Mouse (Mus musculus): ENCODE data around the gene Hipk3. TPM values are rescaled to one million over a fixed set of nuclear protein-coding genes. Genes with fewer than 3 reads are reported as not detected.

Gene Hipk3
- polyA plus RNA-seq, 1 experiment from 2014 or later, result 6.5 TPM

- H3K4me3 ChIP-seq (replicated peaks), result no peak overlapping the region
- H3K36me3 ChIP-seq (replicated peaks), result no peaks in the 10 kb centered on the region
- no peak overlapping the region for H3K4me2 ChIP-seq
- H3K27me3 ChIP-seq, result peaks cover 18% of the 10 kb centered on the region; the same call in 1 of the 2 replicates
- H3K27ac ChIP-seq (replicated peaks), result no peak overlapping the region
- ATAC-seq (ENCODE audit: insufficient read depth), result no peak
- H3K9me3 ChIP-seq (replicated peaks), result no peaks in the 10 kb centered on the region
- 59% methylated on average over 5 of the region's 5 CpGs for WGBS (ENCODE audit: insufficient replicate concordance)
- H3K9ac ChIP-seq, result no peak overlapping the region
- H3K4me1 ChIP-seq (replicated peaks), result peaks cover 19% of the 10 kb centered on the region
These were observed 2.0 kb upstream of the Hipk3 start for GRCm38 (mm10) chr2:104496206-104496605.

- ATAC-seq (ENCODE audit: insufficient read depth), result no peak
- H3K27ac ChIP-seq (replicated peaks), result peak overlapping the region; percentile 95
- 12% methylated on average over 9 of the region's 9 CpGs for WGBS (ENCODE audit: insufficient replicate concordance)
- peak overlapping the region; percentile 95 for H3K4me3 ChIP-seq (replicated peaks)
- no peaks in the 10 kb centered on the region for H3K36me3 ChIP-seq (replicated peaks)
- peak overlapping the region; percentile 92 for H3K4me2 ChIP-seq
- H3K4me1 ChIP-seq (replicated peaks), result peaks cover 26% of the 10 kb centered on the region
- peaks cover 18% of the 10 kb centered on the region; the same call in 1 of the 2 replicates for H3K27me3 ChIP-seq
- peak overlapping the region; percentile 96 for H3K9ac ChIP-seq
- no peaks in the 10 kb centered on the region for H3K9me3 ChIP-seq (replicated peaks)
These were observed 547 bp upstream of the Hipk3 start for GRCm38 (mm10) chr2:104494801-104495185.

- peaks cover 18% of the 10 kb centered on the region; the same call in 1 of the 2 replicates for H3K27me3 ChIP-seq
- no peaks in the 10 kb centered on the region for H3K36me3 ChIP-seq (replicated peaks)
- H3K9ac ChIP-seq, result peak overlapping the region; percentile 96
- peak overlapping the region; percentile 95 for H3K27ac ChIP-seq (replicated peaks)
- peaks cover 28% of the 10 kb centered on the region for H3K4me1 ChIP-seq (replicated peaks)
- peak; percentile 75 for ATAC-seq (ENCODE audit: insufficient read depth)
- no peaks in the 10 kb centered on the region for H3K9me3 ChIP-seq (replicated peaks)
- H3K4me3 ChIP-seq (replicated peaks), result peak overlapping the region; percentile 95
- under 1% methylated on average over 95 of the region's 99 CpGs for WGBS (ENCODE audit: insufficient replicate concordance)
- peak overlapping the region; percentile 92 for H3K4me2 ChIP-seq
These were observed 960 bp downstream of the Hipk3 start for GRCm38 (mm10) chr2:104493021-104493950.

DNA sequence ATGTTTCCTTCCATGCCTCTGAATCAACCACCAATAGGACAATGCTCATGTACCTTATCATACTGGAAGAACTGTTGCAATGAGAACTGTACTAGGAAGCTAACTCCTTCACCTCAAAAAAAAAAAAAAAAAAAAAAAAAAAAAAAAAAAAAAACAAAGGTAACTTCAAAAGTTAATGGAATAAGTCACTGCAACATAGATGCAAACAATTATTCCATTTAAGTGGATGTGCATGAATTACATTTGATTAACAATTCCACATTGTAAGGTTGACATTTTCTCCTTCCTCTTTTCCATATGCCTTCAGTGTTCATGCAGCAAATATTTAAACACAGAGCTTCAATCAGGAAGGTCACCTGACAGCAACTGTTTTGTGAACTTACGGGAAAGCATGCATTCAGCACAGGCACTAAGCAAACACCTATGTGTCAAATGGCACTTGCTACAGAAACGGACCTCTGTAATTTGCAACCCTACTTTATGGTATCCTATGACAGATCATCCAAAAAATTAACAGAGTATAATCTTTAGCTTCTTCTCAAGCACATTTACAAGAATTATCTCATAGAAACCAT lies 2.9 kb downstream of the Hipk3 start:
- Histone ChIP-seq H3K27me3 (peaks cover 10% of the 10 kb centered on the region; the same call in 1 of the 2 replicates), H3K4me1 (replicated peaks) (peaks cover 23% of the 10 kb centered on the region), H3K27ac (replicated peaks) (0 out of 2 replicates have a peak overlapping the region, but pooled peaks have one; percentile 9), H3K9ac (no peak overlapping the region), H3K4me3 (replicated peaks) (0 out of 2 replicates have a peak overlapping the region, but pooled peaks have one; percentile 12), H3K36me3 (replicated peaks) (no peaks in the 10 kb centered on the region), H3K9me3 (replicated peaks) (no peaks in the 10 kb centered on the region), H3K4me2 (peak overlapping the region; percentile 27)
- 31% methylated on average over 2 of the region's 2 CpGs for WGBS (ENCODE audit: insufficient replicate concordance)
- no peak for ATAC-seq (ENCODE audit: insufficient read depth)

GRCm38 (mm10) chr2:104490761-104491160 lies 3.5 kb downstream of the Hipk3 start:
- no peak overlapping the region for H3K9ac ChIP-seq
- H3K9me3 ChIP-seq (replicated peaks), result no peaks in the 10 kb centered on the region
- H3K4me3 ChIP-seq (replicated peaks), result no peak overlapping the region
- ATAC-seq (ENCODE audit: insufficient read depth), result no peak
- WGBS (ENCODE audit: insufficient replicate concordance), result 55% methylated on average over 2 of the region's 2 CpGs
- H3K4me2 ChIP-seq, result no peak overlapping the region
- H3K27me3 ChIP-seq, result peaks cover 6% of the 10 kb centered on the region; the same call in 1 of the 2 replicates
- 0 out of 2 replicates have a peak overlapping the region, but pooled peaks have one; percentile 9 for H3K27ac ChIP-seq (replicated peaks)
- peaks cover 23% of the 10 kb centered on the region for H3K4me1 ChIP-seq (replicated peaks)
- H3K36me3 ChIP-seq (replicated peaks), result no peaks in the 10 kb centered on the region

GRCm38 (mm10) chr2:104489851-104490250 lies 4.4 kb downstream of the Hipk3 start:
- 78% methylated on average over 2 of the region's 2 CpGs for WGBS (ENCODE audit: insufficient replicate concordance)
- Histone ChIP-seq H3K36me3 (replicated peaks) (no peaks in the 10 kb centered on the region), H3K9ac (no peak overlapping the region), H3K4me3 (replicated peaks) (no peak overlapping the region), H3K27ac (replicated peaks) (no peak overlapping the region), H3K4me2 (no peak overlapping the region), H3K4me1 (replicated peaks) (peaks cover 18% of the 10 kb centered on the region), H3K9me3 (replicated peaks) (no peaks in the 10 kb centered on the region), H3K27me3 (no peaks in the 10 kb centered on the region; the same call in 1 of the 2 replicates)
- no peak for ATAC-seq (ENCODE audit: insufficient read depth)

DNA sequence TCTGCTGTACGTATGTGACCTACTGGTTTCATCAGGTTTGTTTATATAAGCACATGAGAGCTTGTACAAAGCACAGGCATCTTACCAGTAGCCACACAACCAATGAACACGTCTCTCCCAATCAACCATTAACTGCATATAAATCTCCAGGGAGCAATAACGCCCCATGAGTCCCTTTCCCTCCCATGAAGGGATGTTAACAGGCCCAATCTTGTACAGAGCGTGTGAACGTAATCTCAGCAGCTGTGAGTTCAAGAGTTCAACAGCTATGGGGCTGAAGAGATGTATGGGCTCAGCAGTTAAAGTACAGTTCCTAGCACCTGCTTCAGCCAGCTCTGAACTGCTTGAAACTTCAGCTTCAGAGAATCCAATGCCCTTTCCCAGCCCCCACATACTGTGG lies 9.8 kb downstream of the Hipk3 start:
- no peak overlapping the region for H3K9ac ChIP-seq
- no peak overlapping the region for H3K27ac ChIP-seq (replicated peaks)
- H3K4me1 ChIP-seq (replicated peaks), result peaks cover 17% of the 10 kb centered on the region
- no peaks in the 10 kb centered on the region for H3K36me3 ChIP-seq (replicated peaks)
- no peaks in the 10 kb centered on the region for H3K9me3 ChIP-seq (replicated peaks)
- H3K27me3 ChIP-seq, result no peaks in the 10 kb centered on the region
- H3K4me2 ChIP-seq, result no peak overlapping the region
- 72% methylated on average over 5 of the region's 5 CpGs for WGBS (ENCODE audit: insufficient replicate concordance)
- no peak for ATAC-seq (ENCODE audit: insufficient read depth)
- no peak overlapping the region for H3K4me3 ChIP-seq (replicated peaks)

GRCm38 (mm10) chr2:104482156-104482555 lies 12.1 kb downstream of the Hipk3 start:
- Histone ChIP-seq H3K4me2 (no peak overlapping the region), H3K4me1 (replicated peaks) (peaks cover 33% of the 10 kb centered on the region), H3K9ac (no peak overlapping the region), H3K9me3 (replicated peaks) (no peaks in the 10 kb centered on the region), H3K4me3 (replicated peaks) (no peak overlapping the region), H3K27ac (replicated peaks) (no peak overlapping the region), H3K36me3 (replicated peaks) (no peaks in the 10 kb centered on the region), H3K27me3 (no peaks in the 10 kb centered on the region)
- ATAC-seq (ENCODE audit: insufficient read depth), result no peak

GRCm38 (mm10) chr2:104479054-104479453 lies 15.2 kb downstream of the Hipk3 start:
- no peak overlapping the region for H3K27ac ChIP-seq (replicated peaks)
- H3K4me1 ChIP-seq (replicated peaks), result peaks cover 37% of the 10 kb centered on the region
- ATAC-seq (ENCODE audit: insufficient read depth), result no peak
- no peaks in the 10 kb centered on the region for H3K9me3 ChIP-seq (replicated peaks)
- no peak overlapping the region for H3K4me2 ChIP-seq
- H3K27me3 ChIP-seq, result no peaks in the 10 kb centered on the region
- H3K36me3 ChIP-seq (replicated peaks), result no peaks in the 10 kb centered on the region
- H3K4me3 ChIP-seq (replicated peaks), result no peak overlapping the region
- 76% methylated on average over 4 of the region's 4 CpGs for WGBS (ENCODE audit: insufficient replicate concordance)
- H3K9ac ChIP-seq, result no peak overlapping the region

DNA sequence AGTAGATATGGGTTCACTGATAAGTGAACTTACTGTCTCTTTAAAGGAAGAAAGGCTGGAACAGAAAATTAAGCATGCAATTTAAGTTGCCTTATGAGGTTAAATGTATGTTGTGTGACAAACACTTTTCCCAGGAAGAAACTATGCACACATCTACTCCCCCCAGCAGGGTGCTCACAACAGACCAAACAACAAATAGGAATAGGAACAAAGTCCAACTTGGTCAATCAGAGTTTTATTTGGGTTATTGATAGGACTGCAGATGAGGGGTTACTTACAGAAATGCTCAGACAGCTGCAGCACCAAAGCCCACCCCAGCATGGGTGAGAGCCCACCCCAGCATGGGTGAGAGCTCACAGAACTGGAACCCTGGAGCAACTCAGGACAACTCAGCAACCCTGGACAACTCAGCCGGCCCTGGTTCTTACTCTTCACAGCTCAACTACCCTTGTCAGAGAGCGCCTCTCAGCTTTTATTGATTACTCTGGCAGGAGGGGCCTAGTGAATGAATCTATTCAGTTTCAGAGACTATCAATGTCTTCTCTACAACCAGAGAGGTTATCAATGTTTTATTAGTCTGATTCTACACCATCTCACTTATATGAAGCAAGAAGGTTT lies 16.7 kb downstream of the Hipk3 start:
- Histone ChIP-seq H3K4me3 (replicated peaks) (no peak overlapping the region), H3K27me3 (no peaks in the 10 kb centered on the region), H3K9ac (no peak overlapping the region), H3K4me1 (replicated peaks) (peaks cover 37% of the 10 kb centered on the region), H3K9me3 (replicated peaks) (no peaks in the 10 kb centered on the region), H3K36me3 (replicated peaks) (no peaks in the 10 kb centered on the region), H3K27ac (replicated peaks) (peak overlapping the region; percentile 38), H3K4me2 (peak overlapping the region; percentile 32)
- 56% methylated on average over 2 of the region's 2 CpGs for WGBS (ENCODE audit: insufficient replicate concordance)
- 0 out of 2 replicates have a peak, but pooled peaks have one; percentile 31 for ATAC-seq (ENCODE audit: insufficient read depth)

GRCm38 (mm10) chr2:104472056-104472455 lies 22.2 kb downstream of the Hipk3 start:
- H3K4me3 ChIP-seq (replicated peaks), result no peak overlapping the region
- H3K9me3 ChIP-seq (replicated peaks), result no peaks in the 10 kb centered on the region
- no peak overlapping the region for H3K4me2 ChIP-seq
- no peak overlapping the region for H3K9ac ChIP-seq
- 78% methylated on average over 6 of the region's 6 CpGs for WGBS (ENCODE audit: insufficient replicate concordance)
- peaks cover 11% of the 10 kb centered on the region; the same call in 1 of the 2 replicates for H3K36me3 ChIP-seq (replicated peaks)
- peaks cover 21% of the 10 kb centered on the region for H3K4me1 ChIP-seq (replicated peaks)
- no peak for ATAC-seq (ENCODE audit: insufficient read depth)
- H3K27ac ChIP-seq (replicated peaks), result no peak overlapping the region
- H3K27me3 ChIP-seq, result no peaks in the 10 kb centered on the region

Data from liver, embryonic 15.5 days (tissue).